Mouse (Mus musculus): ENCODE results near the gene Olfr263. TPM values are rescaled to one million over a fixed set of nuclear protein-coding genes. Genes with fewer than 3 reads are reported as not detected.

The Olfr263 gene
- polyA plus RNA-seq (2014; fragmentation: Illumina TruSeq; extraction: RNeasy Lipid Tissue Mini Kit (QIAGEN cat#74804); ENCODE audit: low replicate concordance) = not detected

GRCm38 (mm10) chr13:21129339-21129738 is at the start of gene Olfr263:
Gene Olfr263, plus strand, starts transcription at chr13:21129639.

GRCm38 (mm10) chr13:21111183-21111582 is 18.3 kb upstream of the Olfr263 start, which contains the start of gene Olfr1369-ps1:
Gene Olfr1369-ps1, plus strand, starts transcription at chr13:21111483.

GRCm38 (mm10) chr13:21145767-21146166 is 16.3 kb downstream of the Olfr263 start, which contains the start of gene Olfr1368:
Gene Olfr1368, minus strand, starts transcription at chr13:21145867.

GRCm38 (mm10) chr13:21179367-21179723 is 49.9 kb downstream of the Olfr263 start, which contains the start of gene Trim27:
Gene Trim27, plus strand, starts transcription at chr13:21179445.

Other genes with a start within 250 kb of the Olfr263 start
- gene Olfr1370, start 54.7 kb upstream of the Olfr263 start, polyA plus RNA-seq (2014; fragmentation: Illumina TruSeq; extraction: RNeasy Lipid Tissue Mini Kit (QIAGEN cat#74804); ENCODE audit: low replicate concordance) = not detected
- gene Olfr1369-ps1, start 18.2 kb upstream of the Olfr263 start, polyA plus RNA-seq (2014; fragmentation: Illumina TruSeq; extraction: RNeasy Lipid Tissue Mini Kit (QIAGEN cat#74804); ENCODE audit: low replicate concordance) = not detected
- gene Olfr1368, start 16.2 kb downstream of the Olfr263 start, polyA plus RNA-seq (2014; fragmentation: Illumina TruSeq; extraction: RNeasy Lipid Tissue Mini Kit (QIAGEN cat#74804); ENCODE audit: low replicate concordance) = not detected
- gene Trim27, start 49.8 kb downstream of the Olfr263 start, polyA plus RNA-seq (2014; fragmentation: Illumina TruSeq; extraction: RNeasy Lipid Tissue Mini Kit (QIAGEN cat#74804); ENCODE audit: low replicate concordance) = 20.1 TPM
- not detected for gene Gpx5, start 163.1 kb downstream of the Olfr263 start, polyA plus RNA-seq (2014; fragmentation: Illumina TruSeq; extraction: RNeasy Lipid Tissue Mini Kit (QIAGEN cat#74804); ENCODE audit: low replicate concordance)
- not detected for gene Gpx6, start 182.5 kb downstream of the Olfr263 start, polyA plus RNA-seq (2014; fragmentation: Illumina TruSeq; extraction: RNeasy Lipid Tissue Mini Kit (QIAGEN cat#74804); ENCODE audit: low replicate concordance)
- gene Olfr1367, start 217.3 kb downstream of the Olfr263 start, polyA plus RNA-seq (2014; fragmentation: Illumina TruSeq; extraction: RNeasy Lipid Tissue Mini Kit (QIAGEN cat#74804); ENCODE audit: low replicate concordance) = not detected
- 6.0 TPM for gene Zscan12, start 233.2 kb downstream of the Olfr263 start, polyA plus RNA-seq (2014; fragmentation: Illumina TruSeq; extraction: RNeasy Lipid Tissue Mini Kit (QIAGEN cat#74804); ENCODE audit: low replicate concordance)